Mouse (Mus musculus) telencephalon, adult 2 months (tissue): ENCODE measurements at regions not wholly inside any gene's neighbourhood (a gene's known extent, or its start where the extent isn't known, plus 50 kb on each side); places are given as distances from the start of the nearest gene placed in this dataset.
"Not testable (repeated sequence)": the region's sequence is repeated elsewhere in the genome, so short reads cannot be mapped to it uniquely, and the experiment has no call there.

ENCODE experiments used
- DNase-seq: peaks from one replicate; pipeline ENCODE4 v3.0.0-alpha.2; 2011; ENCODE audit warnings: low read depth, low spot score

DNA sequence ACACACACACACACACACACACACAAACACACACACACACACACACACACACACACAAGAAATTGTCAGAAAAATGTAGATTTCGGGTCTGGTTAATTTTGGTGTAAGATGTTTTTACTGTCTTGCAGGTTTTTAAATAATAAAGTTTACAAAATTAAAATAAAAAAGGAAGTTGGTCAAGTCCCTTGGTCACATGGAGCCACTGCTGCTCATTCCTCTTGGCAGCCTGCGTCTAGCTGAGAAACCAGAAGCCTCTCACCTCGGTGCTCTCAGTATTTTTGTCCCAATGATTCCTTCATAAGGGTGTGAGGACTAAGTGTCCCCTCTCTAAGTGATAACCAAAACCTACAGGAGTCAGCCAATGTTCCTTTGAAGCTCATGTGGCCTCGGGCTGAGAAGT lies 76.8 kb upstream of the Smg1 start:
- DNase-seq: no peak

GRCm38 (mm10) chr7:118318432-118319135 lies 75.1 kb upstream of the Smg1 start:
- DNase-seq: no peak

DNA sequence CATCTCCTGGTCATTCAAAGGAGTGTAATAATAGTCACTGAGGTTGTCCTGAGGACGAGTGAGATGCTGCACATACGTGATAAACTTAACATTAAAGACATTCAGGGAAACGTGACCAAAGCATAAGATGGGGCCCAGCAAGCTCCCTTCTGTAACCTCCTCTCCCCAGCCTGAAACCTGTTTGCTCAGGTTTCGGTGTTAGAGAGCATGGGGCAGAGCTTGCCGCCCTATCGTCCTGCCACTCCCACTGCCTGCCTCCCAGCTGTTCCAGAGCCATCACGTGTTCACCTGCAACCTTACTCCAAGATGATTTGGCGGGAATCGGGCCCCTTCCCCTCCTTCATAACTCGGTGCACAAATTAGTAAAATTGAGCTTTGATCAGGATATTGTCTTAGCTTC lies 71.4 kb upstream of the Smg1 start:
- not testable (repeated sequence) for DNase-seq

GRCm38 (mm10) chr7:118314228-118314658 lies 70.8 kb upstream of the Smg1 start:
- DNase-seq: peak; percentile 49

DNA sequence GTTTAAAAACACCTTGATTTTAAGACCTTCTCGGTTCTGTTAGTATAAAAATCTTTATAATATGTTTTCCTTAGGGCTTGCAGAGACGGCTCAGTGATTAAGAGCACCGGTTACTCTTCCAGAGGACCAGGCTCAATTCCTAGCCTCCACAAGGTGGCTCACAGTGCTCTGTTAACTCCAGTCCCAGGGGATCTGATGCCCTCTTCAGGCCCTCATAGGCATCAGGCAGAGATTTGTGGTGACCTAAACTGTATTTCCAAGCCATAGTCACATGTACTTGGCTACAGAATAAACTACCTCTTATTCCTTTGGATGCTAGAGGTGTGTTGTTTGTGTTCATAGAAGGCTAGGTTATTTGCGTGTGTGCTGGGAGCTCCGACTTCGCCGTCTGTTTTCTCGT lies 70.3 kb upstream of the Smg1 start:
- peak; percentile 53 for DNase-seq

GRCm38 (mm10) chr7:118309733-118310132 lies 66.3 kb upstream of the Smg1 start:
- no peak for DNase-seq

DNA sequence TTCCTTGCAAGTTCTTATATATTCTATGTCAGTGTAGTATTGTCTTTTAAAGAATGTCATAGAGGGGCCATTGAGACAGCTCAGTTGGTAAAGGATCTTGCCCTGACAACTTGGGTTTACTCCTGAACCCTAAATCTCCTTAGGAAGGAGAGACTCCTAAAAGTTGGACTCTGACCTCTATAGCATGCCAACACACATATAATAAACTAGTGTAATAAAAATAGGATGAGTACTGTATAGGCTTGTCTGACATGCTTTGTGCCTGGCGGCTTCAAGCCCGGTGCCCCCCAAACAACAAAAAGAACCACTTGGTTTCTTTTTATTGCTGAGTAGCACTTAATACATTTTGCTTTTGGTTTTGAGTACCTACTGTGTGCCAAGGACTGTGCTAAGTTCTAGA lies 65.4 kb upstream of the Smg1 start:
- no peak for DNase-seq

GRCm38 (mm10) chr7:118304812-118305211 lies 61.3 kb upstream of the Smg1 start:
- DNase-seq: peak; percentile 50

GRCm38 (mm10) chr7:118304338-118304737 lies 60.9 kb upstream of the Smg1 start:
- no peak for DNase-seq

- no peak for DNase-seq
Observed at GRCm38 (mm10) chr7:118303921-118304320, 60.5 kb upstream of the Smg1 start.

- peak; percentile 88 for DNase-seq
Observed at GRCm38 (mm10) chr7:118300678-118301342, 57.3 kb upstream of the Smg1 start.

DNA sequence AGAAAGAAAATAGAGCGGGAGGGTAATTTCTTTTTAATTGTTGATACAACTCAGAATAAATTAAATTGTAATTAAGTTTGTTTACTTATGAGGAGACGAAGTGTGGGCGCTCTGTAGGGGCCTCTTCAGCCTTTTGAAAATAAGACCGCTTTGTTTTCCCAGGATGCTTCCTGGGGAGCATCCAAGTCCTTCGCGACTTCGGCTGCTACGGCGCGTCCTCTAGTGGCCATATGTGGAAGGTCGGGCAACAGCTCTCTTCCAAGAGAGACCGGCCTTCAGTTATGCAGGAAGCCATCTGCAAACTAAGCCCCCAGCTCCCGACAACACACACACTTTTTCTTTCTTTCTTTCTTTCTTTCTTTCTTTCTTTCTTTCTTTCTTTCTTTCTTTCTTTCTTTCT lies 54.1 kb upstream of the Smg1 start:
- DNase-seq: peak; percentile 81

GRCm38 (mm10) chr7:118296856-118297518 lies 53.5 kb upstream of the Smg1 start:
- DNase-seq: no peak

- DNase-seq: no peak
Observed at GRCm38 (mm10) chr7:118295855-118296254, 52.4 kb upstream of the Smg1 start.

GRCm38 (mm10) chr7:118295275-118295674 lies 51.8 kb upstream of the Smg1 start:
- DNase-seq: no peak

GRCm38 (mm10) chr7:118294637-118295036 lies 51.2 kb upstream of the Smg1 start:
- DNase-seq: no peak
